Comparison of ENCODE assay signal across 10 mouse cellular contexts in genomic region chr9:58859080-58859635, GRCm38 (mm10). TPM values are rescaled to one million over a fixed set of nuclear protein-coding genes. Genes with fewer than 3 reads are reported as not detected.
DNase-seq lines count a peak whose midpoint lies in the region; ATAC-seq and TF ChIP-seq lines count a peak whose summit lies in the region.
"Had no signal": no experiment of that assay in that cellular context is flagged by ENCODE, and none has a peak within 500 bp of the region (broad histone marks: within the 10 kb centered on the region; RNA-seq: fewer than 3 reads in every experiment).

No protein-coding gene starts in this region.

- peak overlapping the region; percentile 48 for H3K4me2 ChIP-seq in heart, embryonic 13.5 days
- H3K4me2 ChIP-seq in stomach, embryonic 14.5 days (replicated peaks; ENCODE audit: low read depth, low read length): peak overlapping the region; percentile 16; the same call in 1 of the 2 replicates
- no peak overlapping the region for H3K4me2 ChIP-seq in stomach, postnatal 0 days (replicated peaks; ENCODE audit: low read depth)
- peak overlapping the region; percentile 34 for H3K4me2 ChIP-seq in intestine, embryonic 16.5 days (ENCODE audit: low read depth, low read length)

- TF ChIP-seq EP300 in stomach, postnatal 0 days (optimal IDR thresholded peaks at IDR 0.05): no peak

- peak overlapping the region; percentile 13; the same call in 1 of the 2 replicates for H3K4me3 ChIP-seq in heart, embryonic 13.5 days
- no peak overlapping the region for H3K4me3 ChIP-seq in stomach, embryonic 14.5 days (ENCODE audit: low read depth, low read length)
- H3K4me3 ChIP-seq in stomach, postnatal 0 days (ENCODE audit: low read depth, low read length): no peak overlapping the region
- H3K4me3 ChIP-seq in intestine, embryonic 16.5 days (ENCODE audit: low read length): peak overlapping the region; percentile 5; the same call in 1 of the 2 replicates

- H3K9me3 ChIP-seq in heart, embryonic 13.5 days: no peaks in the 10 kb centered on the region
- no peaks in the 10 kb centered on the region for H3K9me3 ChIP-seq in stomach, embryonic 14.5 days (ENCODE audit: control insufficient read depth, low read depth, low read length)
- no peaks in the 10 kb centered on the region for H3K9me3 ChIP-seq in stomach, postnatal 0 days (ENCODE audit: control insufficient read depth, low read length)
- H3K9me3 ChIP-seq in intestine, embryonic 16.5 days (ENCODE audit: control insufficient read depth, low read length): no peaks in the 10 kb centered on the region

- H3K36me3 ChIP-seq in heart, embryonic 13.5 days: peaks cover 33% of the 10 kb centered on the region
- H3K36me3 ChIP-seq in stomach, embryonic 14.5 days (ENCODE audit: control insufficient read depth, insufficient read depth, low read length): no peaks in the 10 kb centered on the region
- no peaks in the 10 kb centered on the region for H3K36me3 ChIP-seq in stomach, postnatal 0 days (ENCODE audit: control insufficient read depth, insufficient read depth, low read length)
- no peaks in the 10 kb centered on the region for H3K36me3 ChIP-seq in intestine, embryonic 16.5 days (ENCODE audit: control insufficient read depth, insufficient read depth, low read length)

- 38% methylated on average over 30 of the region's 30 CpGs for WGBS in heart, embryonic 13.5 days
- WGBS in stomach, embryonic 14.5 days: 31% methylated on average over 30 of the region's 30 CpGs
- WGBS in stomach, postnatal 0 days: 40% methylated on average over 29 of the region's 30 CpGs
- 28% methylated on average over 30 of the region's 30 CpGs for WGBS in intestine, embryonic 16.5 days

- no peak overlapping the region for H3K9ac ChIP-seq in heart, embryonic 13.5 days
- no peak overlapping the region for H3K9ac ChIP-seq in stomach, embryonic 14.5 days (replicated peaks; ENCODE audit: low read depth, low read length)
- H3K9ac ChIP-seq in stomach, postnatal 0 days (ENCODE audit: low read length): no peak overlapping the region
- no peak overlapping the region for H3K9ac ChIP-seq in intestine, embryonic 16.5 days (ENCODE audit: low read depth, low read length)

- H3K27ac ChIP-seq in heart, embryonic 13.5 days (replicated peaks): no peak overlapping the region
- no peak overlapping the region for H3K27ac ChIP-seq in stomach, embryonic 14.5 days (ENCODE audit: low read length)
- no peak overlapping the region for H3K27ac ChIP-seq in stomach, postnatal 0 days (replicated peaks)
- H3K27ac ChIP-seq in intestine, embryonic 16.5 days (ENCODE audit: low read length): no peak overlapping the region

- DNase-seq in heart, adult 8-10 months (ENCODE audit: low spot score): no peak
- DNase-seq in stomach, postnatal 0 days (ENCODE audit: low spot score): no peak
- DNase-seq in adrenal gland, adult 2 months: no peak
- DNase-seq in right cerebral cortex, postnatal 4 days: no peak
- no peak for DNase-seq in urinary bladder, postnatal 25 days (ENCODE audit: low spot score)
- DNase-seq: layer of hippocampus, adult 9-11 months; spleen, adult 18-20 months had no signal

- no peak for ATAC-seq in heart, embryonic 13.5 days (ENCODE audit: extremely low read depth, insufficient number of reproducible peaks, low FRiP score, low TSS enrichment)
- ATAC-seq in stomach, embryonic 14.5 days (ENCODE audit: insufficient number of reproducible peaks, insufficient read depth, low FRiP score, low read depth): no peak
- no peak for ATAC-seq in stomach, postnatal 0 days (ENCODE audit: low FRiP score, low TSS enrichment)
- ATAC-seq in intestine, embryonic 16.5 days: no peak

- H3K4me1 ChIP-seq in heart, embryonic 13.5 days: peaks cover 10% of the 10 kb centered on the region
- no peaks in the 10 kb centered on the region for H3K4me1 ChIP-seq in stomach, embryonic 14.5 days (ENCODE audit: control insufficient read depth, insufficient read depth, low read length)
- H3K4me1 ChIP-seq in stomach, postnatal 0 days (replicated peaks; ENCODE audit: control insufficient read depth, insufficient read depth): no peaks in the 10 kb centered on the region
- no peaks in the 10 kb centered on the region for H3K4me1 ChIP-seq in intestine, embryonic 16.5 days (ENCODE audit: control insufficient read depth, insufficient read depth, low read length)

- H3K27me3 ChIP-seq in heart, embryonic 13.5 days (replicated peaks): peaks cover 25% of the 10 kb centered on the region; the same call in 1 of the 2 replicates
- H3K27me3 ChIP-seq in stomach, embryonic 14.5 days (ENCODE audit: control insufficient read depth, insufficient read depth, low read length): no peaks in the 10 kb centered on the region
- H3K27me3 ChIP-seq in stomach, postnatal 0 days (ENCODE audit: control insufficient read depth, insufficient read depth, low read length): no peaks in the 10 kb centered on the region
- no peaks in the 10 kb centered on the region for H3K27me3 ChIP-seq in intestine, embryonic 16.5 days (replicated peaks; ENCODE audit: control insufficient read depth, insufficient read depth, low read length)

- no peak for TF ChIP-seq CTCF in stomach, postnatal 0 days (IDR thresholded peaks at IDR 0.05; ENCODE audit: low read depth)

RNA-seq across cellular contexts. Expression of gene Hcn4, which starts 35.9 kb away (rescaled TPM):
- 1.3 and 1.8 TPM in 2 replicates for polyA plus RNA-seq in heart, embryonic 13.5 days (2015; fragmentation: Nextera tagmentation; extraction: Ambion mirVana)
- total RNA-seq in heart, adult 8-10 months (2022): 10 to 100 TPM in 1 of 4 experiments, 1 to 10 TPM in 3; 5.5 to 11.1 (median 7.2) TPM
- polyA plus RNA-seq in stomach, embryonic 14.5 days (2014; fragmentation: Nextera tagmentation; extraction: Ambion mirVana): 0.34 and 0.51 TPM in 2 replicates
- polyA plus RNA-seq in stomach, postnatal 0 days (2015; fragmentation: Nextera tagmentation; extraction: Ambion mirVana): 0.05 and 0.12 TPM in 2 replicates
- 0.21 and 0.22 TPM in 2 replicates for polyA plus RNA-seq in intestine, embryonic 16.5 days (2015; fragmentation: Nextera tagmentation; extraction: Ambion mirVana)
- 1 to 10 TPM in 1 of 2 experiments, under 1 TPM in 1; 0.63 to 1.5 TPM for total RNA-seq in adrenal gland, adult 2 months (2021)
- polyA plus RNA-seq in adrenal gland, adult 2 months (2012; rRNA removed): 1.6 and 2.2 TPM in 2 replicates

Comparison
In these comparisons a context has a peak if more than half of its experiments do, and no peak if none do; other contexts are left out.
1. H3K4me3 ChIP-seq: peak in heart, embryonic 13.5 days (single experiment) and intestine, embryonic 16.5 days (single experiment); none in stomach, embryonic 14.5 days (single experiment) and stomach, postnatal 0 days (single experiment).